Mouse (Mus musculus) ES-E14 (cell line): ENCODE measurements around the gene Gnl1.

Experiments
- CHD2 ChIP-seq: IDR thresholded peaks from 2 replicates; pipeline ENCODE4 v1.6.1; 2014; ENCODE audit warnings: mild to moderate bottlenecking, low read depth, low read length, inconsistent platforms
- HCFC1 ChIP-seq: IDR thresholded peaks from 2 replicates; pipeline ENCODE4 v1.6.1; 2012; ENCODE audit warnings: low read length, inconsistent platforms, borderline replicate concordance; ENCODE audit not compliant: insufficient read depth
- MAFK ChIP-seq: IDR thresholded peaks from 2 replicates; pipeline ENCODE4 v1.6.1; 2014; ENCODE audit warnings: mild to moderate bottlenecking, low read depth, low read length, inconsistent platforms; ENCODE audit not compliant: insufficient read depth
- ZC3H11A ChIP-seq: IDR thresholded peaks from 2 replicates; pipeline ENCODE4 v1.6.1; 2012; ENCODE audit warnings: low read depth, mild to moderate bottlenecking, inconsistent platforms, low read length, borderline replicate concordance
- ZNF384 ChIP-seq: IDR thresholded peaks from 2 replicates; pipeline ENCODE4 v1.6.1; 2012; ENCODE audit warnings: low read depth, low read length, inconsistent platforms

DNA sequence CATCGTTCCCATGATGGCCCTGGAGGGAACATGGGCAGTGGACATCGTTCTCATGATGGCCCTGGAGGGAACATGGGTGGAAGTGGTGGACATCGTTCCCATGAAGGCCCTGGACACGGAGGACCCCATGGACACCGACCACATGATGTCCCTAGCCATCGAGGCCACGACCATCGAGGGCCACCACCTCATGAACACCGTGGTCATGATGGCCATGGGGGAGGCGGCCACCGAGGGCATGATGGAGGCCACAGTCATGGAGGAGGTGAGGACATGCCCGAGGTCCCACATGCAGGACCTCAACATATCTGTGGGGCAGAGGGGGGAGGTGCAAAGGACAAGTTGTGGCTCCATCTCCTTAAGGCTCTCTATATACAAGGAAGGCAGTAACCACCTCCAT is 49.0 kb upstream of the Gnl1 start:
- no peak for TF ChIP-seq CHD2
- TF ChIP-seq HCFC1, result no peak
- TF ChIP-seq ZC3H11A, result no peak
- TF ChIP-seq ZNF384, result no peak
- no peak for TF ChIP-seq MAFK
